Mouse (Mus musculus) brown adipose tissue, adult 24 weeks (tissue): ENCODE results near the gene Gna11. TPM values are rescaled to one million over a fixed set of nuclear protein-coding genes. Genes with fewer than 3 reads are reported as not detected.

Experiments
- H3K27ac ChIP-seq: fragments of 200-500 bp; replicated peaks from 2 replicates; pipeline ENCODE4 v1.5.1; 2012; ENCODE audit warnings: low read depth, mild to moderate bottlenecking, low read length
- H3K4me1 ChIP-seq: fragments of 200-500 bp; 2 replicates; pipeline ENCODE4 v1.6.1; 2012; ENCODE audit warnings: low read length, mixed read lengths; ENCODE audit not compliant: control insufficient read depth, insufficient read depth, insufficient read length
- H3K4me3 ChIP-seq: fragments of 200-500 bp; 2 replicates; pipeline ENCODE4 v1.5.1; 2012; ENCODE audit warnings: low read depth, mild to moderate bottlenecking, low read length, moderate library complexity; ENCODE audit not compliant: insufficient read depth
- polyA plus RNA-seq: library from polyadenylated mRNA; stranded (reverse); fragments of >200 nt; gene quantifications from 2 replicates; pipeline ENCODE4 v1.2.4, GENCODE M21; 2012; ENCODE audit not compliant: missing spikeins, insufficient read depth, insufficient read length

Gene Gna11
- polyA plus RNA-seq, 1 experiment: 41.1 TPM

GRCm38 (mm10) chr10:81559163-81559626, 14.2 kb upstream of the Gna11 start, which contains the start of gene Aes:
Gene Aes, plus strand, starts transcription at chr10:81559488.
- peak within 1 kb of the TSS; percentile 100 for H3K4me3 ChIP-seq
- peak within 1 kb of the TSS; percentile 93 for H3K27ac ChIP-seq
- H3K4me1 ChIP-seq: peaks cover 20% of the 10 kb centered on the region

- Histone ChIP-seq H3K27ac (no peak overlapping the region), H3K4me1 (peaks cover 13% of the 10 kb centered on the region), H3K4me3 (no peak overlapping the region)
Observed at GRCm38 (mm10) chr10:81557491-81557890, 12.5 kb upstream of the Gna11 start.

- Histone ChIP-seq H3K4me3 (no peak overlapping the region), H3K4me1 (peaks cover 8% of the 10 kb centered on the region), H3K27ac (no peak overlapping the region)
Observed at GRCm38 (mm10) chr10:81556282-81556681, 11.3 kb upstream of the Gna11 start.

GRCm38 (mm10) chr10:81553807-81554755, 9.1 kb upstream of the Gna11 start:
- Histone ChIP-seq H3K4me1 (peaks cover 5% of the 10 kb centered on the region; the same call in 1 of the 2 replicates), H3K27ac (no peak overlapping the region), H3K4me3 (no peak overlapping the region)

DNA sequence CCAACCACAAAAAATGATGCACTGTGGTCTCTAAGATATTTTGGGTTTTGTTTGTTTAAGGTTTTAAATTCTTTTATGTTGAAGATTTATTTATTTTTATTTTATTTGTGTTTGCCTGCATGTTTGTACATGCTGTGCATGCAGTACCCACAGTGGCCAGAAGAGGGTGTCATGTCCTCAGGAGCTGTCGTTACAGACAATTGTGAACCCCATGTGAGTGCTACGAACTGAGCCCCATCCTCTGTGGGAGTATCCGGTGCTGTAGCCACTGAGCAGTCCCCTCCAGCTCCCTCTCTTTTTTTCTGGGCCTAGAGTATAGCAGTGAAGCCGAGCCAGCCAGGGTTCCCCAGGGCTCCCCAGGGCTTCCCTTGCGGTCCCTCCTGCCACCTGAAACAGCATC, 8.2 kb upstream of the Gna11 start:
- Histone ChIP-seq H3K27ac (no peak overlapping the region), H3K4me1 (no peaks in the 10 kb centered on the region), H3K4me3 (no peak overlapping the region)

- Histone ChIP-seq H3K4me3 (no peak overlapping the region), H3K4me1 (no peaks in the 10 kb centered on the region), H3K27ac (peak overlapping the region; percentile 49)
Observed at GRCm38 (mm10) chr10:81551597-81552102, 6.7 kb upstream of the Gna11 start.

GRCm38 (mm10) chr10:81550257-81550656, 5.3 kb upstream of the Gna11 start:
- Histone ChIP-seq H3K4me3 (no peak overlapping the region), H3K27ac (no peak overlapping the region)

DNA sequence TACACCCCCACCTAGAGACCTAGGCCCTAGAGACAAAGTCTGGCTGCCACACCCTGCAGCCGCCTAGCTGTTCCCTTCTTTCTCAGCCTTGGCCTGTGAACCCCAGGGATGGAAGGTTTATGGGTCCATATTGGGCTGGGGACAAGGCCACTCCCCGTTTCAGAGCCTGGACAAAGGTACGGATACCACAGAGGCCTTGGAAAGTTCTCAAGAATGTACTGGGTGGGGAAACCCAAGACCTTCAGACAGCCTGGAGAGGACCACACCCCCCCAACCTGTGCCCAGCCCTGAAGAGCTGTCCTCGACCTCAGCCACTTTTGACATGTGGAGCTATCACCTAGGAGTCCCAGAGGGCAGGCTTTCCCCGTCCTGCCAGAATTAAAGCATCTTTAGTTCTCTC, 4.0 kb upstream of the Gna11 start:
- Histone ChIP-seq H3K4me3 (no peak overlapping the region), H3K4me1 (no peaks in the 10 kb centered on the region), H3K27ac (no peak overlapping the region)

More at GRCm38 (mm10) chr10:81550257-81550656, 5.3 kb upstream of the Gna11 start:
- H3K4me1 ChIP-seq: no peaks in the 10 kb centered on the region

- peaks cover 18% of the 10 kb centered on the region for H3K4me1 ChIP-seq
- no peak overlapping the region for H3K4me3 ChIP-seq
- H3K27ac ChIP-seq: no peak overlapping the region
Observed at GRCm38 (mm10) chr10:81546788-81547571, 2.0 kb upstream of the Gna11 start.

DNA sequence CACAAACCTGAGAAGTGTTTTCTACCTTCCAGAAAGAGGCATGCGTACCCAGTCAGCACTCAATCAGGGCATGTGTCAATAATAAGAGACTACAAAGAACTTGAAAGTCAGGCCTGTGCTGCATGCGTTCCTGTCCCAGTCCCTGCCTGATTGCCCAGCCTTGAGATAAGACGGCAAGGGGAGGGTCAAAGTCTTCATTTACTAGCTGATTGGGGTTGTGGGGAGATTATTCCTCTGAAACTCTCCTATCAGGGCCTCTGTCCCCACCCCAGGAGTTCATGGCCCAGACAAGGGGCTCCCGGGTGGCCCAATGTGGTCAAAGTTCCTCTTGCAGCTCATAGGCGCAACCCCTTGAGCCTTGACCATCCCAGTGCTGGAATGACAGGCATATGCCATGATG, 1.3 kb upstream of the Gna11 start:
- Histone ChIP-seq H3K27ac (no peak overlapping the region), H3K4me1 (peaks cover 21% of the 10 kb centered on the region), H3K4me3 (no peak overlapping the region)

GRCm38 (mm10) chr10:81544296-81545160, 462 bp downstream of the Gna11 start:
- peak overlapping the region; percentile 89; the same call in 1 of the 2 replicates for H3K27ac ChIP-seq
- H3K4me3 ChIP-seq: peak overlapping the region; percentile 77
- peaks cover 35% of the 10 kb centered on the region for H3K4me1 ChIP-seq

DNA sequence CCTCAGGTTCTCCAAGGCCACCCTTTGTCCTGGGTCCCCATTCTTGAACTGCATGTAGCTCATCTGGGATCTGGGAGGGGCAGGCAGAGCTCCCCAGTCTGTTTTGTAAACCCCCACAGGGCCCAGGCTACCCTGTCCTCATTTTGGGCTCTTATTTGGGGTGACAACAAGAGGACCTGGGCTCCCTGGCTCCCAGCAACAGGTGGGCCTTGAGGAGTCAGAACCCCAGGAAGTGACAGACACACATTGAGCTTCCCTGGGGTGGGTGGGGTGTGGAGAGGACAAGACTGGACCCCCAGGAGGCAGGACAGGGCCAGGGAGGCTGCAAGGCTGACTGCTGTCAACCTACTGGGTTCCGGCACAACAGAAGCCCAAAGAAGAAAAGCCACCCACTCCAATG, 1.4 kb downstream of the Gna11 start:
- H3K4me3 ChIP-seq: peak overlapping the region; percentile 77
- peak overlapping the region; percentile 89 for H3K27ac ChIP-seq

GRCm38 (mm10) chr10:81542727-81543460, 2.1 kb downstream of the Gna11 start:
- H3K27ac ChIP-seq: peak overlapping the region; percentile 89

More for the DNA sequence above, 1.4 kb downstream of the Gna11 start:
- peaks cover 36% of the 10 kb centered on the region for H3K4me1 ChIP-seq

GRCm38 (mm10) chr10:81541803-81542202, 3.2 kb downstream of the Gna11 start:
- Histone ChIP-seq H3K4me3 (peak overlapping the region; percentile 77), H3K4me1 (peaks cover 41% of the 10 kb centered on the region), H3K27ac (peak overlapping the region; percentile 89)

More at GRCm38 (mm10) chr10:81542727-81543460, 2.1 kb downstream of the Gna11 start:
- Histone ChIP-seq H3K4me3 (peak overlapping the region; percentile 77), H3K4me1 (peaks cover 37% of the 10 kb centered on the region)
